Mouse (Mus musculus): ENCODE measurements around the gene Fam8a1.

Fam8a1 gene

GRCm38 (mm10) chr13:46699372-46699771, 30.1 kb downstream of the Fam8a1 start:
- Histone ChIP-seq H3K27me3 (ENCODE audit: control insufficient read depth, insufficient read depth, low read length, poor library complexity, severe bottlenecking) (no peaks in the 10 kb centered on the region), H3K36me3 (ENCODE audit: control insufficient read depth, insufficient read depth, low read length, poor library complexity, severe bottlenecking) (peaks cover 11% of the 10 kb centered on the region)
- DNase-seq (ENCODE audit: low read depth, low spot score), result no peak

GRCm38 (mm10) chr13:46701486-46701885, 32.2 kb downstream of the Fam8a1 start:
- H3K36me3 ChIP-seq (ENCODE audit: control insufficient read depth, insufficient read depth, low read length, poor library complexity, severe bottlenecking), result peaks cover 12% of the 10 kb centered on the region
- H3K27me3 ChIP-seq (ENCODE audit: control insufficient read depth, insufficient read depth, low read length, poor library complexity, severe bottlenecking), result no peaks in the 10 kb centered on the region
- DNase-seq (ENCODE audit: low read depth, low spot score), result peak; percentile 62

- H3K36me3 ChIP-seq (ENCODE audit: control insufficient read depth, insufficient read depth, low read length, poor library complexity, severe bottlenecking), result peaks cover 9% of the 10 kb centered on the region
- no peaks in the 10 kb centered on the region for H3K27me3 ChIP-seq (ENCODE audit: control insufficient read depth, insufficient read depth, low read length, poor library complexity, severe bottlenecking)
- peak; percentile 51 for DNase-seq (ENCODE audit: low read depth, low spot score)
These were observed 33.8 kb downstream of the Fam8a1 start for GRCm38 (mm10) chr13:46703138-46703537.

- H3K36me3 ChIP-seq (ENCODE audit: control insufficient read depth, insufficient read depth, low read length, poor library complexity, severe bottlenecking), result peaks cover 16% of the 10 kb centered on the region; the same call in 1 of the 2 replicates
- no peaks in the 10 kb centered on the region for H3K27me3 ChIP-seq (ENCODE audit: control insufficient read depth, insufficient read depth, low read length, poor library complexity, severe bottlenecking)
- no peak for DNase-seq (ENCODE audit: low read depth, low spot score)
These were observed 44.2 kb downstream of the Fam8a1 start for GRCm38 (mm10) chr13:46713486-46713885.

GRCm38 (mm10) chr13:46715976-46716639, 46.8 kb downstream of the Fam8a1 start:
- peak; percentile 37 for DNase-seq (ENCODE audit: low read depth, low spot score)
- Histone ChIP-seq H3K36me3 (ENCODE audit: control insufficient read depth, insufficient read depth, low read length, poor library complexity, severe bottlenecking) (peaks cover 11% of the 10 kb centered on the region; the same call in 1 of the 2 replicates), H3K27me3 (ENCODE audit: control insufficient read depth, insufficient read depth, low read length, poor library complexity, severe bottlenecking) (no peaks in the 10 kb centered on the region)

GRCm38 (mm10) chr13:46718893-46719400, 49.6 kb downstream of the Fam8a1 start:
- H3K27me3 ChIP-seq (ENCODE audit: control insufficient read depth, insufficient read depth, low read length, poor library complexity, severe bottlenecking), result no peaks in the 10 kb centered on the region
- H3K36me3 ChIP-seq (ENCODE audit: control insufficient read depth, insufficient read depth, low read length, poor library complexity, severe bottlenecking), result peaks cover 9% of the 10 kb centered on the region; the same call in 1 of the 2 replicates
- no peak for DNase-seq (ENCODE audit: low read depth, low spot score)

GRCm38 (mm10) chr13:46721009-46721408, 51.7 kb downstream of the Fam8a1 start:
- Histone ChIP-seq H3K27me3 (ENCODE audit: control insufficient read depth, insufficient read depth, low read length, poor library complexity, severe bottlenecking) (no peaks in the 10 kb centered on the region), H3K36me3 (ENCODE audit: control insufficient read depth, insufficient read depth, low read length, poor library complexity, severe bottlenecking) (peaks cover 4% of the 10 kb centered on the region; the same call in 1 of the 2 replicates)
- peak; percentile 43 for DNase-seq (ENCODE audit: low read depth, low spot score)

- DNase-seq (ENCODE audit: low read depth, low spot score), result peak; percentile 36
- no peaks in the 10 kb centered on the region for H3K27me3 ChIP-seq (ENCODE audit: control insufficient read depth, insufficient read depth, low read length, poor library complexity, severe bottlenecking)
- H3K36me3 ChIP-seq (ENCODE audit: control insufficient read depth, insufficient read depth, low read length, poor library complexity, severe bottlenecking), result no peaks in the 10 kb centered on the region
These were observed 55.0 kb downstream of the Fam8a1 start for GRCm38 (mm10) chr13:46724371-46724770.

GRCm38 (mm10) chr13:46725227-46725626, 55.9 kb downstream of the Fam8a1 start:
- Histone ChIP-seq H3K36me3 (ENCODE audit: control insufficient read depth, insufficient read depth, low read length, poor library complexity, severe bottlenecking) (no peaks in the 10 kb centered on the region), H3K27me3 (ENCODE audit: control insufficient read depth, insufficient read depth, low read length, poor library complexity, severe bottlenecking) (no peaks in the 10 kb centered on the region)
- peak; percentile 26 for DNase-seq (ENCODE audit: low read depth, low spot score)

GRCm38 (mm10) chr13:46726288-46727037, 57.1 kb downstream of the Fam8a1 start:
- peak; percentile 69 for DNase-seq (ENCODE audit: low read depth, low spot score)
- Histone ChIP-seq H3K27me3 (ENCODE audit: control insufficient read depth, insufficient read depth, low read length, poor library complexity, severe bottlenecking) (no peaks in the 10 kb centered on the region), H3K36me3 (ENCODE audit: control insufficient read depth, insufficient read depth, low read length, poor library complexity, severe bottlenecking) (no peaks in the 10 kb centered on the region)

- no peaks in the 10 kb centered on the region for H3K27me3 ChIP-seq (ENCODE audit: control insufficient read depth, insufficient read depth, low read length, poor library complexity, severe bottlenecking)
- peak; percentile 77 for DNase-seq (ENCODE audit: low read depth, low spot score)
- H3K36me3 ChIP-seq (ENCODE audit: control insufficient read depth, insufficient read depth, low read length, poor library complexity, severe bottlenecking), result no peaks in the 10 kb centered on the region
These were observed 57.9 kb downstream of the Fam8a1 start for GRCm38 (mm10) chr13:46727038-46727836.

Data from splenic B cell, adult 2 months (primary cell).